Mouse (Mus musculus): ENCODE data around the gene Cyld. TPM values are rescaled to one million over a fixed set of nuclear protein-coding genes. Genes with fewer than 3 reads are reported as not detected.

Cyld gene
- total and polyA plus RNA-seq, 3 experiments: 7.2 to 7.8 TPM; not detected in 1

DNA sequence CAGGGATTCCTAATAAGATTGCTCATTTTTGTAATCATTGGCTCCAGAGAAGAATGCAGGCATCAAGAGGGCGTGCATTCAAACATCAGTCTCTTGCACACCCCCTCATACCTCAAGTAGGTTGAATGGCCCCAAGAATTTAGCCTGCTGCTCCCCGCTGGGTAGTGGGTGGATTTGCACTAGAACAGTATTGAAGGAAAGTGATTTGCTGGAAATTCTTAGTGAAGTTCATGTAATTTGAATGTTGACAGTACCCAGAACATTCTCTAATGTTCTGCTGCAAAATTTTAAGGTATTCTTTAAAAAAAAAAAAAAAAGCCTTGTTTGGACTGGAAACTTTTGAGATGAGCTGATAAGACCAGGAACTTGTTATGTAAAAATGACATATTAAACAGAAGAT, 1.2 kb downstream of the Cyld start:
- peak overlapping the region; percentile 66; the same call in 1 of the 2 replicates for H3K9ac ChIP-seq (ENCODE audit: control insufficient read depth, low read depth, low read length, poor library complexity, severe bottlenecking)
- no peak for TF ChIP-seq MEF2A (IDR thresholded peaks at IDR 0.05; ENCODE audit: extremely low read depth, insufficient replicate concordance, low read depth, low read length, poor library complexity, severe bottlenecking)
- no peak for TF ChIP-seq MAZ (IDR thresholded peaks at IDR 0.05; ENCODE audit: low read depth, low read length)
- no peak for TF ChIP-seq TCF12 (IDR thresholded peaks at IDR 0.05; ENCODE audit: low read depth, low read length)
- no peak for TF ChIP-seq TBP (IDR thresholded peaks at IDR 0.05; ENCODE audit: low read depth, low read length)
- no peak for TF ChIP-seq UBTF (IDR thresholded peaks at IDR 0.05; ENCODE audit: borderline replicate concordance, insufficient read depth, low read depth, low read length)
- peak; percentile 42; the same call in 1 of the 2 replicates for TF ChIP-seq RCOR1 (IDR thresholded peaks at IDR 0.05; ENCODE audit: low read depth, low read length)
- TF ChIP-seq USF1 (IDR thresholded peaks at IDR 0.05; ENCODE audit: low read depth, low read length): no peak
- TF ChIP-seq GATA1 (IDR thresholded peaks at IDR 0.05; ENCODE audit: low read depth, low read length): peak; percentile 64
- no peak for TF ChIP-seq MAX (IDR thresholded peaks at IDR 0.05; ENCODE audit: low read length)
- no peak for TF ChIP-seq JUND (IDR thresholded peaks at IDR 0.05; ENCODE audit: low read depth, low read length)
- 0 out of 2 replicates have a peak, but pooled peaks have one; percentile 18 for TF ChIP-seq SIN3A (IDR thresholded peaks at IDR 0.05; ENCODE audit: low read length)
- TF ChIP-seq EP300 (IDR thresholded peaks at IDR 0.05; ENCODE audit: low read depth in 1 of 2, low read length in 2 of 2): peak in 1 of 2 experiments; percentile 18; a peak in 1 of 4 replicates
- no peak for TF ChIP-seq CHD1 (IDR thresholded peaks at IDR 0.05; ENCODE audit: low read depth, low read length)
- no peak for TF ChIP-seq KAT2A (conservative IDR thresholded peaks at IDR 0.05; ENCODE audit: low read depth, low read length)
- peak; percentile 86 for TF ChIP-seq ZNF384 (IDR thresholded peaks at IDR 0.05; ENCODE audit: low read depth, low read length)
- TF ChIP-seq ETS1 (IDR thresholded peaks at IDR 0.05; ENCODE audit: low read depth, low read length): 0 out of 2 replicates have a peak, but pooled peaks have one; percentile 28
- 0 out of 2 replicates have a peak overlapping the region, but pooled peaks have one; percentile 7 for H3K27ac ChIP-seq (ENCODE audit: control insufficient read depth, low read depth, low read length)
- H3K9me3 ChIP-seq (replicated peaks; ENCODE audit: insufficient read depth, low read length): no peaks in the 10 kb centered on the region
- peak; percentile 47 for DNase-seq (ENCODE audit: low read depth, low spot score)
- H3K36me3 ChIP-seq (ENCODE audit: control insufficient read depth in 1 of 2, insufficient read depth in 2 of 2, low read length in 2 of 2): peaks cover 0 to 15% of the 10 kb centered on the region in 2 experiments; a peak in 2 of 4 replicates
- H3K27me3 ChIP-seq (ENCODE audit: control insufficient read depth in 1 of 2, insufficient read depth in 2 of 2, low read length in 2 of 2): no peaks in the 10 kb centered on the region
- H3K79me2 ChIP-seq (ENCODE audit: control insufficient read depth, insufficient read depth, low read length, poor library complexity): peaks cover 3% of the 10 kb centered on the region; the same call in 1 of the 2 replicates
- H3K4me1 ChIP-seq (ENCODE audit: control insufficient read depth in 1 of 2, insufficient read depth in 2 of 2, low read length in 2 of 2): peaks cover 7 to 18% of the 10 kb centered on the region in 2 experiments
- H3K4me3 ChIP-seq (ENCODE audit: control insufficient read depth in 1 of 2, insufficient read depth in 1 of 2, low read depth in 2 of 2, low read length in 2 of 2): peak overlapping the region; percentile 68 to 100

DNA sequence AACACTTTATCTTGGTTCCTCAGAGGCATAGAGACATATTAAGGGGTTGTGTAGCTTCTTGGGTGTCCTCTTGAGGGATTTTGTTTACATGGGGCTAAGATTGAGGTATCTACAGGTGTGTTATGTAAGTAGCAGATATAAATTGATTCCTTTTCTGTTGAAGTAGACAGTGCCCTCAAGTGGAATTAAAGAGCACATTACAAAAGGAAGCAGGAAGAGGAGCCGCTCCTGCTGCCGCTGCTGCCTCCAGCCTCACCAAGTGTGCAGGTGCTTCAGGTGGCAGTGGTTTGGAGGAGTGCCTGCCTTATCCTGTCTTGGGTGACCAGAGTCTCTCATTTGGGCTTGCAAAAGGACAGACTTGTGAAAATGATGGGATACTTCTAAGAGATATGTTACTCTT, 4.8 kb downstream of the Cyld start:
- peak; percentile 53 for TF ChIP-seq RAD21 (IDR thresholded peaks at IDR 0.05; ENCODE audit: low read depth, low read length)
- no peak for TF ChIP-seq GABPA (IDR thresholded peaks at IDR 0.05; ENCODE audit: low read depth, low read length)
- peak; percentile 46 for TF ChIP-seq SMC3 (IDR thresholded peaks at IDR 0.05; ENCODE audit: low read depth, low read length)
- 0 out of 2 replicates have a peak, but pooled peaks have one; percentile 23 for TF ChIP-seq ZC3H11A (IDR thresholded peaks at IDR 0.05; ENCODE audit: low read depth, low read length)
- TF ChIP-seq POLR2AphosphoS5 (IDR thresholded peaks at IDR 0.05; ENCODE audit: borderline replicate concordance, low read depth, low read length): no peak
- TF ChIP-seq CTCF (IDR thresholded peaks at IDR 0.05 in 2 of 3, conservative IDR thresholded peaks at IDR 0.05 in 1 of 3; ENCODE audit: control insufficient read depth in 1 of 3, insufficient read depth in 1 of 3, low read depth in 2 of 3, low read length in 3 of 3, poor library complexity in 1 of 3, severe bottlenecking in 1 of 3): peak in 2 of 3 experiments; percentile 7 to 52; a peak in 2 of 6 replicates
- Histone ChIP-seq H3K27ac (ENCODE audit: control insufficient read depth, low read depth, low read length) (no peak overlapping the region), H3K79me2 (ENCODE audit: control insufficient read depth, insufficient read depth, low read length, poor library complexity) (peaks cover 3% of the 10 kb centered on the region; the same call in 1 of the 2 replicates), H3K4me1 (ENCODE audit: control insufficient read depth in 1 of 2, insufficient read depth in 2 of 2, low read length in 2 of 2) (peaks cover 7 to 8% of the 10 kb centered on the region in 2 experiments), H3K9me3 (replicated peaks; ENCODE audit: insufficient read depth, low read length) (no peaks in the 10 kb centered on the region), H3K36me3 (ENCODE audit: control insufficient read depth in 1 of 2, insufficient read depth in 2 of 2, low read length in 2 of 2) (peaks cover 0 to 17% of the 10 kb centered on the region in 2 experiments; a peak in 3 of 4 replicates), H3K4me3 (ENCODE audit: control insufficient read depth in 1 of 2, insufficient read depth in 1 of 2, low read depth in 2 of 2, low read length in 2 of 2) (no peak overlapping the region), H3K27me3 (ENCODE audit: control insufficient read depth in 1 of 2, insufficient read depth in 2 of 2, low read length in 2 of 2) (no peaks in the 10 kb centered on the region), H3K9ac (ENCODE audit: control insufficient read depth, low read depth, low read length, poor library complexity, severe bottlenecking) (no peak overlapping the region)
- no peak for DNase-seq (ENCODE audit: low read depth, low spot score)

Data from MEL (cell line).